Mouse (Mus musculus): ENCODE measurements around the gene Ptger3. TPM values are rescaled to one million over a fixed set of nuclear protein-coding genes. Genes with fewer than 3 reads are reported as not detected.
A peak's percentile ranks its signal among the peaks of the same experiment; 100 is the strongest.

The Ptger3 gene
- polyA plus RNA-seq, 1 experiment from 2014 or later: 2.0 TPM

DNA sequence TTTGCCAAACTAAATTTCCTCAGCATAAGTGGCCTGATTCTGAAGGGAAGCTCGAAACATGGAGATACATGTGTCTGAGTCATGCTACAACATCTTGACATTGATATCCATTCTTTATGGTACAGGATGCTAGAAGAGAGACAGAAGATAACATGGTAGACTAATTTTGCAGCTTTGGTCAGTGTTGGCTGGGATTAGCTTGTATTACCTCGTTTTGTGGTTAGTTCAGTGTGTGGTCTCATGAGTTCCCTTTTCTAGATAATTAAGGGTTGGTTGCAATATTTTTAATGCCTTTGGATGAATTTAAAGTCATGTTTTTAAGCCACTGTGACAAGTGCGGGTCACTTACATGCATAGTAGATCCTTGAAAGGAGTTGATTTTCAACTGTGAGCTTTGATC lies 119.4 kb downstream of the Ptger3 start:
- Histone ChIP-seq H3K4me3 (ENCODE audit: low read depth, low read length) (no peak overlapping the region), H3K9ac (replicated peaks; ENCODE audit: low read length) (no peak overlapping the region), H3K36me3 (replicated peaks; ENCODE audit: control insufficient read depth, insufficient read depth, low read depth, low read length) (no peaks in the 10 kb centered on the region), H3K4me2 (ENCODE audit: low read depth, low read length) (no peak overlapping the region), H3K4me1 (ENCODE audit: control insufficient read depth, insufficient read depth, low read length) (no peaks in the 10 kb centered on the region), H3K9me3 (replicated peaks; ENCODE audit: control insufficient read depth, low read length) (no peaks in the 10 kb centered on the region), H3K27ac (replicated peaks; ENCODE audit: low read depth, low read length) (no peak overlapping the region), H3K27me3 (ENCODE audit: control insufficient read depth, insufficient read depth, low read length) (no peaks in the 10 kb centered on the region)
- WGBS: 88% methylated on average over 3 of the region's 3 CpGs
- ATAC-seq (replicated peaks; ENCODE audit: insufficient number of reproducible peaks, low FRiP score, low TSS enrichment, low read depth): no peak
- DNase-seq (ENCODE audit: low spot score): no peak

DNA sequence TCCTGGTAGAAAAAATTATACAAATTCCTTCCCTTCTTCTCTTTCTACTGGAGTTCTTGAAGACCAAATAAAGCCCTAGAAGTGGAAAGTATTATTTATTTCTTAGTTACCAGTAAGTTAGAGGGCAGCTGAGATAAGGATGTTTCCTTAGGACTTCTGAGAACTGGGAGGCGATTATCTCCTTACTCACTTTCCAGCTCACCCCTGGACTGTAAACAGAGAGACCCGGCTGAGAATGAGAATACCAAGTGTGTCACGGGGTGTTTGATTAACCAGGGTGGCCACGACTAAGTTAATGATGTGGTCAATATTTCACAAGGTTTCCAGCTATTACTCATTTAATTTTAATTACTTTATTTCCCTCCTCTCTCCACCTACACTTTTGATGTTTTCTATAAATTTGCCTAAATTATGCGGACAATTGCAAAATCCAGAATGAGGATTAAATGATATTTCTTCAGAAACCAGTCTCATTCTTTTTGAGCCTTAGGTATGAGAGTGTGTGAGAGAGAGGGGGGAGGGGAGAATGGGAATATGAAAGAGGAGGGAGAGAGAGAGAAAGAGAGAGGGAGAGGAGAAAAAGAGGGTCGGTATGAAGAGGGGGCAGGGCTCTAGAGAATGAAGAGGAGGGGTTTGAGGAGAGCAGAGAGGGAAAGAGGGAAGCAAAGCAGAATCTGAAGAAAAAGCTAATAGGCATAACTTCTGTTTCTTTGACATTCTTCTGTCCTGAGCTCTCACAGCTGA lies 121.9 kb downstream of the Ptger3 start:
- Histone ChIP-seq H3K36me3 (replicated peaks; ENCODE audit: control insufficient read depth, insufficient read depth, low read depth, low read length) (no peaks in the 10 kb centered on the region), H3K4me3 (ENCODE audit: low read depth, low read length) (no peak overlapping the region), H3K27me3 (ENCODE audit: control insufficient read depth, insufficient read depth, low read length) (no peaks in the 10 kb centered on the region), H3K4me2 (ENCODE audit: low read depth, low read length) (no peak overlapping the region), H3K27ac (replicated peaks; ENCODE audit: low read depth, low read length) (no peak overlapping the region), H3K4me1 (ENCODE audit: control insufficient read depth, insufficient read depth, low read length) (no peaks in the 10 kb centered on the region), H3K9me3 (replicated peaks; ENCODE audit: control insufficient read depth, low read length) (no peaks in the 10 kb centered on the region), H3K9ac (replicated peaks; ENCODE audit: low read length) (no peak overlapping the region)
- WGBS: 65% methylated on average over 6 of the region's 6 CpGs
- DNase-seq (ENCODE audit: low spot score): no peak
- ATAC-seq (replicated peaks; ENCODE audit: insufficient number of reproducible peaks, low FRiP score, low TSS enrichment, low read depth): no peak

MicroRNA genes within 50 kb of the gene (microRNA counts, 519-probe panel; counts per million panel counts)
- microRNA mmu-miR-186: not detected

Small RNA genes lying within 50 kb of the gene (microRNA-seq; reads per million reads assigned to microRNA genes)
- gene Mir186 (ENCODE audit: borderline number of aligned reads): 625 reads per million, percentile 66 among the genes with 10 or more reads in this experiment

Other genes starting within 250 kb of the Ptger3 start
- gene Zranb2, start 32.7 kb upstream of the Ptger3 start, polyA plus RNA-seq (2014; fragmentation: Nextera tagmentation; extraction: Ambion mirVana): 161 and 191 TPM in 2 replicates

All from embryonic facial prominence, embryonic 11.5 days (tissue).